Mouse (Mus musculus) megakaryocyte, embryonic 14.5 days (primary cell): ENCODE data around the gene Agfg1.

Experiments used
- FLI1 ChIP-seq: IDR thresholded peaks from 2 replicates; pipeline ENCODE4 v1.6.1; 2012; ENCODE audit warnings: low read length, inconsistent platforms, mixed read lengths
- GATA1 ChIP-seq: IDR thresholded peaks from 3 replicates; pipeline ENCODE4 v1.6.1; 2012; ENCODE audit warnings: mixed read lengths, low read length, inconsistent platforms, borderline replicate concordance

DNA sequence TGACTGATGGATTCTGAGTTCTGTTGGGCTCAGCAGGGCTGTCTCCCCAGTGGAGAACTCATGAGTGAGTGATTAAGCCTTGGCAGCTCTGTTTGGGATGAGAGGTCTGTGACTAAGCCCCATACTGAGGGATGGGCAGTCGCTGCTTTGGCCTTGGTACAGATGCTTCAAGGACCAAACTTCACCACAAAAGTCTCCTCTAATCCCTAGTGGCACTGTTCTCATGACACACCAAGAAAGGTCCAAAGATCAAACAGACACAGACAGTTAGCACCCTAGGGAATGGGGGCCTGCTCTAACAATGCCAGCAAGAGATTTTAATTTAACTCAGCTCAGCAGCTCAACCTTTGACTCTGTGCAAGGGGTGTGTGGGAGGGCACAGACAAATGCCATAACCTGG is 27.5 kb upstream of the Agfg1 start:
- no peak for TF ChIP-seq GATA1
- TF ChIP-seq FLI1 = no peak
